Mouse (Mus musculus): ENCODE results near the gene Kctd13.
A peak's percentile ranks its signal among the peaks of the same experiment; 100 is the strongest.
"Not testable (repeated sequence)": the region's sequence is repeated elsewhere in the genome, so short reads cannot be mapped to it uniquely, and the experiment has no call there.

The Kctd13 gene

GRCm38 (mm10) chr7:126928384-126929037 lies at the start of gene Kctd13:
Gene Kctd13, plus strand, starts transcription at chr7:126928879.
- peak; percentile 96 for DNase-seq

GRCm38 (mm10) chr7:126881040-126881439 lies 47.6 kb upstream of the Kctd13 start:
- peak; percentile 67 for DNase-seq

GRCm38 (mm10) chr7:126883731-126884181 lies 44.9 kb upstream of the Kctd13 start:
- DNase-seq, result peak; percentile 49

GRCm38 (mm10) chr7:126884286-126885164 lies 44.2 kb upstream of the Kctd13 start, which contains the start of gene Taok2:
Gene Taok2, minus strand, starts transcription at chr7:126884703.
- peak; percentile 99 for DNase-seq

- DNase-seq, result no peak
Measured at GRCm38 (mm10) chr7:126887281-126887680, 41.4 kb upstream of the Kctd13 start.

- peak; percentile 53 for DNase-seq
Measured at GRCm38 (mm10) chr7:126888852-126889251, 39.8 kb upstream of the Kctd13 start.

- DNase-seq, result no peak
Measured at GRCm38 (mm10) chr7:126896912-126897311, 31.8 kb upstream of the Kctd13 start.

- peak; percentile 32 for DNase-seq
Measured at GRCm38 (mm10) chr7:126897390-126898101, 31.1 kb upstream of the Kctd13 start.

- DNase-seq, result peak; percentile 97
Measured at GRCm38 (mm10) chr7:126898102-126898990, 30.3 kb upstream of the Kctd13 start.

- not testable (repeated sequence) for DNase-seq
Measured at GRCm38 (mm10) chr7:126899781-126900180, 28.9 kb upstream of the Kctd13 start.

GRCm38 (mm10) chr7:126905590-126905989 lies 23.1 kb upstream of the Kctd13 start:
- DNase-seq, result no peak

- no peak for DNase-seq
Measured at GRCm38 (mm10) chr7:126914844-126915243, 13.8 kb upstream of the Kctd13 start.

- DNase-seq, result not testable (repeated sequence)
Measured at GRCm38 (mm10) chr7:126918356-126918755, 10.3 kb upstream of the Kctd13 start.

- no peak for DNase-seq
Measured at GRCm38 (mm10) chr7:126919973-126920372, 8.7 kb upstream of the Kctd13 start.

- DNase-seq, result no peak
Measured at GRCm38 (mm10) chr7:126921563-126921962, 7.1 kb upstream of the Kctd13 start.

GRCm38 (mm10) chr7:126922624-126923060 lies 6.0 kb upstream of the Kctd13 start, which contains the start of gene Tmem219:
Gene Tmem219, minus strand, starts transcription at chr7:126922917.
- DNase-seq, result peak; percentile 78

GRCm38 (mm10) chr7:126923999-126924398 lies 4.7 kb upstream of the Kctd13 start:
- DNase-seq, result no peak

- DNase-seq, result no peak
Measured at GRCm38 (mm10) chr7:126926299-126926698, 2.4 kb upstream of the Kctd13 start.

GRCm38 (mm10) chr7:126929046-126929445 lies 367 bp downstream of the Kctd13 start:
- no peak for DNase-seq

GRCm38 (mm10) chr7:126932652-126933051 lies 4.0 kb downstream of the Kctd13 start:
- no peak for DNase-seq

- no peak for DNase-seq
Measured at GRCm38 (mm10) chr7:126941171-126941570, 12.5 kb downstream of the Kctd13 start.

GRCm38 (mm10) chr7:126941801-126942200 lies 13.1 kb downstream of the Kctd13 start:
- no peak for DNase-seq
